Mouse (Mus musculus) heart, embryonic 14.5 days (tissue): Measurements from ENCODE around the gene Psmc3. TPM values are rescaled to one million over a fixed set of nuclear protein-coding genes. Genes with fewer than 3 reads are reported as not detected.
"Not testable (repeated sequence)": the region's sequence is repeated elsewhere in the genome, so short reads cannot be mapped to it uniquely, and the experiment has no call there.

ENCODE experiments used
- ATAC-seq: fragments of 200-750 bp; cut with Nextera tagmentation; 2 replicates; pipeline ENCODE4 v1.8.0; 2017; ENCODE audit warnings: low read depth, moderate TSS enrichment; ENCODE audit not compliant: insufficient number of reproducible peaks, insufficient read depth, low FRiP score
- H3K27ac ChIP-seq, 2 experiments: fragments of 200-500 bp in 1 of 2; fragments of 300-500 bp in 1 of 2; sonication (generic) in 1 of 2; replicated peaks in 1 of 2; 2 replicates each; pipeline ENCODE4 v1.5.1; 2012 to 2014; ENCODE audit warnings: low read depth in 2 of 2, low read length in 2 of 2, control low read depth in 1 of 2, mild to moderate bottlenecking in 1 of 2, mixed read lengths in 1 of 2; ENCODE audit not compliant: control insufficient read depth in 1 of 2, insufficient read depth in 1 of 2
- H3K27me3 ChIP-seq: fragments of 300-500 bp; sonication (generic); 2 replicates; pipeline ENCODE4 v1.6.1; 2014; ENCODE audit warnings: mild to moderate bottlenecking, low read length, control low read depth; ENCODE audit not compliant: control insufficient read depth, insufficient read depth
- H3K36me3 ChIP-seq: fragments of 300-500 bp; sonication (generic); 2 replicates; pipeline ENCODE4 v1.6.1; 2014; ENCODE audit warnings: mild to moderate bottlenecking, control low read depth, low read length, mixed read lengths; ENCODE audit not compliant: control insufficient read depth, insufficient read depth
- H3K4me1 ChIP-seq, 2 experiments: fragments of 200-500 bp in 1 of 2; fragments of 300-500 bp in 1 of 2; sonication (generic) in 1 of 2; 2 replicates each; pipeline ENCODE4 v1.6.1; 2012 to 2014; ENCODE audit warnings: low read length in 2 of 2, control low read depth in 1 of 2, mixed read lengths in 1 of 2; ENCODE audit not compliant: control insufficient read depth in 2 of 2, insufficient read depth in 2 of 2
- H3K4me2 ChIP-seq: fragments of 300-500 bp; sonication (generic); 2 replicates; pipeline ENCODE4 v1.6.1; 2014; ENCODE audit warnings: mild to moderate bottlenecking, low read length
- H3K4me3 ChIP-seq, 2 experiments: fragments of 200-500 bp in 1 of 2; fragments of 300-500 bp in 1 of 2; sonication (generic) in 1 of 2; 2 replicates each; pipeline ENCODE4 v1.5.1; 2012 to 2014; ENCODE audit warnings: low read length in 2 of 2, mild to moderate bottlenecking in 2 of 2, control low read depth in 1 of 2, low read depth in 1 of 2, moderate library complexity in 1 of 2; ENCODE audit not compliant: control insufficient read depth in 1 of 2, insufficient read depth in 1 of 2
- H3K9ac ChIP-seq: fragments of 300-500 bp; sonication (generic); 2 replicates; pipeline ENCODE4 v1.6.1; 2014; ENCODE audit warnings: mild to moderate bottlenecking, low read length
- H3K9me3 ChIP-seq: fragments of 300-500 bp; sonication (generic); 2 replicates; pipeline ENCODE4 v1.6.1; 2016; ENCODE audit warnings: low read length, control low read depth; ENCODE audit not compliant: control insufficient read depth
- WGBS: fragments of 180-500 bp; shearing (Covaris S2); extraction: QIAGEN DNeasy Blood & Tissue Kit; methylation state at CpG from one replicate; pipeline ENCODE4 v1.1.7; 2014; 5-methylcytosine and 5-hydroxymethylcytosine counted together
- polyA plus RNA-seq: library from polyadenylated mRNA; unstranded; fragments of >200 nt; fragmentation: Nextera tagmentation; extraction: Ambion mirVana; gene quantifications from 2 replicates; pipeline ENCODE4 v1.2.1, GENCODE M21; 2014

Gene Psmc3
- polyA plus RNA-seq, 1 experiment from 2014 or later = 293 TPM

GRCm38 (mm10) chr2:91035385-91035784 lies 18.4 kb upstream of the Psmc3 start, which contains the start of gene Rapsn:
TSS of gene Rapsn (plus strand) at chr2:91035620.
- Histone ChIP-seq H3K27ac (peak within 1 kb of the TSS; percentile 48 to 74), H3K4me1 (peaks cover 11 to 14% of the 10 kb centered on the region in 2 experiments), H3K36me3 (no peaks in the 10 kb centered on the region), H3K9me3 (no peaks in the 10 kb centered on the region), H3K9ac (peak within 1 kb of the TSS; percentile 44), H3K27me3 (no peaks in the 10 kb centered on the region), H3K4me3 (peak within 1 kb of the TSS; percentile 15 to 23; a peak in 3 of 4 replicates), H3K4me2 (peak within 1 kb of the TSS; percentile 59)
- 24% methylated on average over 9 of the region's 9 CpGs for WGBS
- peak; percentile 74 for ATAC-seq

- WGBS = 61% methylated on average over 8 of the region's 8 CpGs
- Histone ChIP-seq H3K36me3 (no peaks in the 10 kb centered on the region), H3K27me3 (no peaks in the 10 kb centered on the region), H3K4me3 (no peak overlapping the region), H3K4me1 (peaks cover 8 to 9% of the 10 kb centered on the region in 2 experiments; a peak in 3 of 4 replicates), H3K9ac (no peak overlapping the region), H3K9me3 (no peaks in the 10 kb centered on the region), H3K27ac (no peak overlapping the region), H3K4me2 (no peak overlapping the region)
- no peak for ATAC-seq
These were observed 12.0 kb upstream of the Psmc3 start for GRCm38 (mm10) chr2:91041786-91042185.

- no peak overlapping the region for H3K4me3 ChIP-seq
- H3K4me1 ChIP-seq = peaks cover 8 to 9% of the 10 kb centered on the region in 2 experiments; a peak in 3 of 4 replicates
- 66% methylated on average over 21 of the region's 21 CpGs for WGBS
- H3K4me2 ChIP-seq = no peak overlapping the region
- no peak overlapping the region for H3K27ac ChIP-seq
- no peak overlapping the region for H3K9ac ChIP-seq
- no peaks in the 10 kb centered on the region for H3K9me3 ChIP-seq
- H3K27me3 ChIP-seq = no peaks in the 10 kb centered on the region
- no peak for ATAC-seq
- H3K36me3 ChIP-seq = no peaks in the 10 kb centered on the region
These were observed 11.0 kb upstream of the Psmc3 start for GRCm38 (mm10) chr2:91042651-91043398.

GRCm38 (mm10) chr2:91044727-91045126 lies 9.1 kb upstream of the Psmc3 start:
- Histone ChIP-seq H3K36me3 (no peaks in the 10 kb centered on the region), H3K4me2 (no peak overlapping the region), H3K9me3 (no peaks in the 10 kb centered on the region), H3K27me3 (no peaks in the 10 kb centered on the region), H3K4me1 (peaks cover 8 to 9% of the 10 kb centered on the region in 2 experiments; a peak in 3 of 4 replicates), H3K9ac (no peak overlapping the region), H3K4me3 (no peak overlapping the region), H3K27ac (no peak overlapping the region)
- WGBS = 64% methylated on average over 13 of the region's 13 CpGs
- ATAC-seq = no peak

GRCm38 (mm10) chr2:91045805-91046204 lies 8.0 kb upstream of the Psmc3 start:
- not testable (repeated sequence) for ATAC-seq, H3K27ac ChIP-seq, H3K36me3 ChIP-seq, H3K4me2 ChIP-seq, H3K27me3 ChIP-seq, H3K4me3 ChIP-seq, H3K9me3 ChIP-seq, H3K9ac ChIP-seq, H3K4me1 ChIP-seq
- 80% methylated on average over 1 of the region's 1 CpGs for WGBS

- H3K4me3 ChIP-seq = no peak overlapping the region
- H3K27me3 ChIP-seq = no peaks in the 10 kb centered on the region
- ATAC-seq = no peak
- H3K9me3 ChIP-seq = no peaks in the 10 kb centered on the region
- H3K27ac ChIP-seq = no peak overlapping the region
- H3K36me3 ChIP-seq = peaks cover 12% of the 10 kb centered on the region; the same call in 1 of the 2 replicates
- peaks cover 8 to 9% of the 10 kb centered on the region in 2 experiments; a peak in 3 of 4 replicates for H3K4me1 ChIP-seq
- 76% methylated on average over 9 of the region's 9 CpGs for WGBS
- H3K4me2 ChIP-seq = no peak overlapping the region
- H3K9ac ChIP-seq = no peak overlapping the region
These were observed 6.5 kb upstream of the Psmc3 start for GRCm38 (mm10) chr2:91047359-91047758.

GRCm38 (mm10) chr2:91051917-91052316 lies 1.9 kb upstream of the Psmc3 start:
- Histone ChIP-seq H3K27ac (no peak overlapping the region), H3K4me1 (peaks cover 3 to 10% of the 10 kb centered on the region in 2 experiments; a peak in 3 of 4 replicates), H3K9ac (no peak overlapping the region), H3K4me3 (no peak overlapping the region), H3K36me3 (peaks cover 31% of the 10 kb centered on the region), H3K4me2 (no peak overlapping the region), H3K9me3 (no peaks in the 10 kb centered on the region), H3K27me3 (no peaks in the 10 kb centered on the region)
- WGBS = 68% methylated on average over 3 of the region's 3 CpGs
- ATAC-seq = no peak
